Mouse (Mus musculus) brain, embryonic 14.5 days (tissue): ENCODE data around the gene Trak1.

ENCODE experiments used
- CTCF ChIP-seq: fragments of 200-500 bp; IDR thresholded peaks from 2 replicates; pipeline ENCODE4 v1.5.1; 2012; ENCODE audit warnings: inconsistent platforms, mild to moderate bottlenecking, moderate library complexity, borderline replicate concordance; ENCODE audit not compliant: insufficient read depth, insufficient read length; ENCODE audit errors: extremely low read depth
- POLR2A ChIP-seq: fragments of 200-500 bp; IDR thresholded peaks from 2 replicates; pipeline ENCODE4 v1.6.1; 2012; ENCODE audit warnings: mild to moderate bottlenecking, inconsistent platforms, borderline replicate concordance; ENCODE audit not compliant: poor library complexity, insufficient read depth, insufficient read length, severe bottlenecking; ENCODE audit errors: extremely low read depth

DNA sequence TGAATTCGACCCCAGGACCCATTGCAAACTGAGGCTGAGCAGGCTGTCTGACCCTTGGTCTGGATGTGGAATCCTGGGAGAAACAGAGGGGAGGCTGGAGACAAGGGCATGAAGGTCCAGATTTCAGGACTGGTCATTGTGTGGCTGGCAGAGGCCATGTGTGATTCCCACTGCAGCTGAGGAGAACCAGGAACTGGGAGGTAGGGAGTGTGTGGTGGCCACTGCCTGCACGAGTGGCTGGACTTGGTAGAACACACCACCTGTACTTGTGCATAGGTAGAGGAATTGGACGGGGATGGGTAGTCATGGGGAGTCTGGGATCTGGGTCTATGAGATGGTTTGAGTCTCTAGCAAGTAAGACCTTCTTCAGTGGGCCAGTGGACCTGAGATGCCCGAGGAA, 76.2 kb downstream of the Trak1 start:
- TF ChIP-seq CTCF = no peak
- TF ChIP-seq POLR2A = no peak
